Mouse (Mus musculus): ENCODE data around the gene U2af2. TPM values are rescaled to one million over a fixed set of nuclear protein-coding genes. Genes with fewer than 3 reads are reported as not detected.
A peak's percentile ranks its signal among the peaks of the same experiment; 100 is the strongest.

U2af2 gene
- polyA plus RNA-seq, 1 experiment from 2014 or later = 155 TPM

DNA sequence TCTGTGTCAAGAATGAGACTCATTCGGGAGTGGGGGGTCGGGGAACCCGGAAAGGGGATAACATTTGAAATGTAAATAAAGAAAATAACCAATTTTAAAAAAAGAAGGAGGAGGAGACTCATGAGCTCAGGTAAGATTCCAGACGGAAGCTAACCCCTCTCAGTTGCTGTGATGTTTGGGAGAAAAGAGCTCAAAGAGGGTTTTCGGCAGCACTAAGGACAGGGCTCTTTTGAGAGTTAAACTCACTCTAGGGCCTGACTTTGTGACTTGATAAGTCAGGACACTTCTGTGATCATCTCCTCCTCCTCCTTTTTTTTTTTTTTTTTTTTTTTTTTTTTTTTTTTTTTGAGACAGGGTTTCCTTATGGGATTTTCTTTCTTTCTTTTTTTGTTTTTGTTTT is 23.0 kb upstream of the U2af2 start:
- Histone ChIP-seq H3K27me3 (no peaks in the 10 kb centered on the region), H3K4me2 (peak overlapping the region; percentile 60), H3K36me3 (peaks cover 40% of the 10 kb centered on the region), H3K9me3 (peaks cover 14% of the 10 kb centered on the region), H3K27ac (peak overlapping the region; percentile 97), H3K4me3 (peak overlapping the region; percentile 61), H3K4me1 (peaks cover 9% of the 10 kb centered on the region), H3K9ac (peak overlapping the region; percentile 81)
- 37% methylated on average over 5 of the region's 5 CpGs for WGBS
- no peak for ATAC-seq (ENCODE audit: insufficient number of reproducible peaks, insufficient read depth, low FRiP score, low TSS enrichment, low read depth)

GRCm38 (mm10) chr7:5044981-5045380 is 17.0 kb upstream of the U2af2 start:
- Histone ChIP-seq H3K27me3 (no peaks in the 10 kb centered on the region), H3K4me3 (no peak overlapping the region), H3K4me2 (no peak overlapping the region), H3K36me3 (peaks cover 10% of the 10 kb centered on the region), H3K27ac (no peak overlapping the region), H3K4me1 (no peaks in the 10 kb centered on the region), H3K9me3 (no peaks in the 10 kb centered on the region), H3K9ac (no peak overlapping the region)
- WGBS = 76% methylated on average over 2 of the region's 2 CpGs
- ATAC-seq (ENCODE audit: insufficient number of reproducible peaks, insufficient read depth, low FRiP score, low TSS enrichment, low read depth) = no peak

GRCm38 (mm10) chr7:5046112-5046511 is 15.8 kb upstream of the U2af2 start:
- Histone ChIP-seq H3K27me3 (no peaks in the 10 kb centered on the region), H3K9me3 (no peaks in the 10 kb centered on the region), H3K27ac (no peak overlapping the region), H3K36me3 (peaks cover 7% of the 10 kb centered on the region), H3K4me3 (no peak overlapping the region), H3K9ac (no peak overlapping the region), H3K4me1 (peaks cover 8% of the 10 kb centered on the region; the same call in 1 of the 2 replicates), H3K4me2 (no peak overlapping the region)
- WGBS = 71% methylated on average over 2 of the region's 2 CpGs
- ATAC-seq (ENCODE audit: insufficient number of reproducible peaks, insufficient read depth, low FRiP score, low TSS enrichment, low read depth) = no peak

- Histone ChIP-seq H3K9me3 (no peaks in the 10 kb centered on the region), H3K27me3 (peaks cover 6% of the 10 kb centered on the region), H3K27ac (no peak overlapping the region), H3K4me3 (no peak overlapping the region), H3K9ac (no peak overlapping the region), H3K36me3 (no peaks in the 10 kb centered on the region), H3K4me1 (peaks cover 12% of the 10 kb centered on the region), H3K4me2 (no peak overlapping the region)
- 35% methylated on average over 2 of the region's 2 CpGs for WGBS
- ATAC-seq (ENCODE audit: insufficient number of reproducible peaks, insufficient read depth, low FRiP score, low TSS enrichment, low read depth) = no peak
Measured at GRCm38 (mm10) chr7:5047313-5047712, 14.6 kb upstream of the U2af2 start.

DNA sequence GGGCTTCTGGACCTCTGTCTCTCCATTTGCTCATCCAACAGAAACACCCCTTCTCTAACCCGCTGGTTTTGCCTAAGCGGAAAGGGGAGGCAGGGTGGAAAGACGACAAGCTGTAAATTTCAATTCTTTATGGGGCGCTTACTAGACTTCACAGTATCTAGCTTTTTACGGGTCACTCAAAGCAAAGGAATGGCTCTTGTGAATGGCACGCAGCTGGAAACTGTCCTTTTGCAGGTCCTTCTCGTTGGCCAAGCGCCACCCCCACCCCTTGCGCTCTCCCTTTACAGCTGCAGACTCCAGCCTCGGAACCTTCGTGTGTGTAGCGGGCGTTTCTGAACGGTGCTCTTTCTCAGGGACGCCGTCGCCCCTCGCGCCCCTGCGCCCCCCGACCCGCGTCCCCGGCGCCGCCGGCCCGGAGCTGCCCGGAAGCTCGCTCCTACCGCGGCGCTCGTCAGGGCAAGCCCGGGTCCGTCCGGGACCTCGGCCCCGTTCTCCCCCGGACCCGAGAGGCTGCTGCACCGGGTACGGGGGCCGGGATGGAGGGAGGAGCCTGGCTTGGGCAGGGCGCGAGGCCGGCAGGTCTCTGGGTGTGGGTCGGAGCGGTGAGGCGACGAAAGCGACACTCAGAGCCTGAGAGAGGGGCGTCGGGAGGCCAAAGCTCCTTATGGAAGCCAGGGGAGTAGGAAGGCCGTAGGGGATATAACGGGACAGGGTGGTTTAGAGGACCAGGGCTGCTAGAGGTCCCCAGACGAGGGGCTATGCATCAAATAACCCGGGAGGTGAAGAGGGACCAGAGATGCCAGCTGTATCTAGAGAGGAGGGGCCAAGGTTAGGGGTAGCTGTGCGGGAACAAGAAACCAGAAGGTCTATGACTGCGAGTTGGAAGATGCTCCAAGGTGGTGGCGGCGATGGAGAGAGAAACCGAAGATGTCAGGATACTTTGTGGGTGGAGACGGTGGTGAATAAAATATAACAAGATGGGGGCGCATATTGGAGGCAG is 10.4 kb upstream of the U2af2 start, which contains the start of gene Zfp580:
TSS of gene Zfp580 (plus strand) at position 346 of the 1,000 bp plus-strand sequence.
- peaks cover 42% of the 10 kb centered on the region for H3K4me1 ChIP-seq
- peak within 1 kb of the TSS; percentile 87 for H3K4me2 ChIP-seq
- WGBS = under 1% methylated on average over 65 of the region's 65 CpGs
- no peaks in the 10 kb centered on the region for H3K36me3 ChIP-seq
- H3K27ac ChIP-seq = peak within 1 kb of the TSS; percentile 57; the same call in 1 of the 2 replicates
- ATAC-seq (ENCODE audit: insufficient number of reproducible peaks, insufficient read depth, low FRiP score, low TSS enrichment, low read depth) = peak; percentile 62; the same call in 1 of the 2 replicates
- peaks cover 45% of the 10 kb centered on the region for H3K27me3 ChIP-seq
- H3K9ac ChIP-seq = peak within 1 kb of the TSS; percentile 90
- no peaks in the 10 kb centered on the region for H3K9me3 ChIP-seq
- peak within 1 kb of the TSS; percentile 77 for H3K4me3 ChIP-seq

DNA sequence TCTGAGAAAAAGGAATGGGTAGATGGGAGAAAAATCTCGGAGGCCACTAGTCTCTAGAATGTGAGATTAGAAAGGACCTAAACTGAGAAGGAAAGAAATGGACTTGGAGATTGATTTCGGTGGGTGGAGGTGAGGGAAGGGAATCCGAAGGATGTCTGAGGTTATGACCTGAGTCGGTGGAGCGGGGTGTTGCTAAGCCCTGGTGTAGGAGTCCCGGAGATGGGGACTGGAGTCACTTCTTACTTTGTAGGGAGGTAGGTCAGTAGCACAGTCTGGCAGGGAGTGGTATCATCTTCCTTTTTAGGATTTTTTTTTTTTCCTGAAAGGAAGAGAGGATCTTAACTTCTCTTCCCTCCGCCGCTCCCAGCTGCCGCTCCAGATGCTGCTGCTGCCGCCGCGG is 9.5 kb upstream of the U2af2 start:
- no peak overlapping the region for H3K27ac ChIP-seq
- H3K4me2 ChIP-seq = peak overlapping the region; percentile 87
- 2% methylated on average over 12 of the region's 12 CpGs for WGBS
- ATAC-seq (ENCODE audit: insufficient number of reproducible peaks, insufficient read depth, low FRiP score, low TSS enrichment, low read depth) = no peak
- H3K4me3 ChIP-seq = peak overlapping the region; percentile 77
- peak overlapping the region; percentile 90 for H3K9ac ChIP-seq
- no peaks in the 10 kb centered on the region for H3K9me3 ChIP-seq
- peaks cover 46% of the 10 kb centered on the region for H3K27me3 ChIP-seq
- peaks cover 45% of the 10 kb centered on the region for H3K4me1 ChIP-seq
- H3K36me3 ChIP-seq = no peaks in the 10 kb centered on the region

DNA sequence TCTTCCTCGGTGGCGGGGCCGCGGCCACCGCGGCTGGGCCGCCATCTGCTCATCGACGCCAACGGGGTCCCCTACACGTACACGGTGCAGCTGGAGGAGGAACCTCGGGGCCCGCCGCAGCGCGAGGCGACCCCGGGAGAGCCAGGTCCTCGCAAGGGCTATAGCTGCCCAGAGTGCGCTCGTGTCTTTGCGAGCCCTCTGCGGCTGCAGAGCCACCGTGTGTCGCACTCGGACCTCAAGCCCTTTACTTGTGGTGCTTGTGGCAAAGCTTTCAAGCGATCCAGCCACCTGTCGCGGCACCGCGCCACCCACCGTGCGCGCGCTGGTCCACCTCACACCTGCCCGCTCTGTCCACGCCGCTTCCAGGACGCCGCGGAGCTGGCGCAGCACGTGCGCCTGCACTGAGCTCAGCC is 9.0 kb upstream of the U2af2 start:
- 4% methylated on average over 45 of the region's 45 CpGs for WGBS
- Histone ChIP-seq H3K9me3 (no peaks in the 10 kb centered on the region), H3K27ac (no peak overlapping the region), H3K4me1 (peaks cover 50% of the 10 kb centered on the region), H3K36me3 (no peaks in the 10 kb centered on the region), H3K9ac (peak overlapping the region; percentile 90), H3K4me3 (peak overlapping the region; percentile 77), H3K4me2 (peak overlapping the region; percentile 87), H3K27me3 (peaks cover 51% of the 10 kb centered on the region)
- ATAC-seq (ENCODE audit: insufficient number of reproducible peaks, insufficient read depth, low FRiP score, low TSS enrichment, low read depth) = no peak

DNA sequence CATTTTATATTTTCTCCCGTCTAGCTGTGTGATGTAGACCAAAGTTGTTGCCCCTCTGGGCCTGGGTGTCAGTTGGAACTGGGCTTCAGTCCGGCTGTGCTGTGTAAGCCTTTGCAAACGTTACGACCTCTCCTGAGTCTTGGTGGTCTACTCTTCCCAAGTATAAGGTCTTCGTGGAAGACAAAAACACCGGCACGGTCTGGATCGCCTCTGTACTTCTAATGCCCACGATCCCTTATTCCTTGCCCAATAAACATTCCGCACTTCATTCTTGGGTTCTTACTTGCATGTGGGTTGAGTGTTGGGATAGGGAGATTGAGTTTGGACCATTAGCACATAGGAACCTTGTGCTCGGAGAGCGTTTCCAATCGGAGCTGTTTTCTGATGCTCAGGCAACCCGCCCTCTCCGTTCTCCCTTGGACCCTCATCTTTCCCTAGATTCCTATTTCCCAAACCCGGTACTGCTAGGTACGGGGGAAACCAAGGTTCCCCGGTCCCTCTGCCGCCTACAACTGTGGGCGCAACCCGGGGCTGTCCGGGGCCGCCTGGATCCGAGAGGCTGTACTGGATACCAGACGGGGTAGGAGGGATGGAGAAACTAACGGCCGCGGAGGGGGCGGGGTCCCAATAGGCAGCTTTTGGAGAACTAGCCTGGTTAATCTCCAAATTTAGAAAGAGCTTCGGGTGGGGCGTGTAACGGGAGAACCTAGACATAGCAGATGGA is 8.3 kb upstream of the U2af2 start:
- peak overlapping the region; percentile 90 for H3K9ac ChIP-seq
- H3K4me3 ChIP-seq = peak overlapping the region; percentile 77
- H3K4me1 ChIP-seq = peaks cover 54% of the 10 kb centered on the region
- ATAC-seq (ENCODE audit: insufficient number of reproducible peaks, insufficient read depth, low FRiP score, low TSS enrichment, low read depth) = no peak
- H3K9me3 ChIP-seq = no peaks in the 10 kb centered on the region
- H3K27ac ChIP-seq = no peak overlapping the region
- H3K27me3 ChIP-seq = peaks cover 53% of the 10 kb centered on the region
- no peaks in the 10 kb centered on the region for H3K36me3 ChIP-seq
- H3K4me2 ChIP-seq = peak overlapping the region; percentile 87
- 7% methylated on average over 32 of the region's 32 CpGs for WGBS

- Histone ChIP-seq H3K4me1 (peaks cover 60% of the 10 kb centered on the region), H3K27me3 (peaks cover 53% of the 10 kb centered on the region), H3K9ac (peak overlapping the region; percentile 89), H3K36me3 (no peaks in the 10 kb centered on the region), H3K4me2 (peak overlapping the region; percentile 82), H3K27ac (peak overlapping the region; percentile 62), H3K9me3 (no peaks in the 10 kb centered on the region), H3K4me3 (peak overlapping the region; percentile 68)
- no peak for ATAC-seq (ENCODE audit: insufficient number of reproducible peaks, insufficient read depth, low FRiP score, low TSS enrichment, low read depth)
- under 1% methylated on average over 52 of the region's 55 CpGs for WGBS
Measured at GRCm38 (mm10) chr7:5056651-5057263, 5.2 kb upstream of the U2af2 start.

DNA sequence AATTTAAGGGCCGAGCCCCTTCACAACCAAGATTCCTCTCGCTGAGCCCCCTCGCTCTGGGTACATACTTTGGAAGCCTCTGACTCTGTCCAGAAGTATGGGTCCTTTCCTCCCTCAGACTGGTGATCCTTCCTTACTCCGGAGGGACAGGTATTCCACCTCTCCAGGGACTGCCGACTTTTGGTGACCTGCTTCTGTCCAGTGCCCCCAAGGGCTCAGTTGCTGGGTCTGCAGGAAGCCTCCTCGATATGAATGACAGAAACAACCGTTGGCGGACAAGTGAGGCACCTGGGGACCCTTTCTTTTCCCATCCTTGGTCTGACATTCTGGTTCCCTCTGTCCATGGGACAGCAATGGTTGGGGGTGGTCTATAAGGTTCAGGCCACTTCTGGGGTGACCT is 4.6 kb upstream of the U2af2 start:
- Histone ChIP-seq H3K4me2 (peak overlapping the region; percentile 82), H3K4me3 (peak overlapping the region; percentile 68), H3K4me1 (peaks cover 54% of the 10 kb centered on the region), H3K9ac (peak overlapping the region; percentile 89), H3K27me3 (peaks cover 46% of the 10 kb centered on the region), H3K9me3 (no peaks in the 10 kb centered on the region), H3K36me3 (no peaks in the 10 kb centered on the region), H3K27ac (no peak overlapping the region)
- 36% methylated on average over 8 of the region's 8 CpGs for WGBS
- no peak for ATAC-seq (ENCODE audit: insufficient number of reproducible peaks, insufficient read depth, low FRiP score, low TSS enrichment, low read depth)

GRCm38 (mm10) chr7:5057804-5058203 is 4.1 kb upstream of the U2af2 start:
- no peak overlapping the region for H3K27ac ChIP-seq
- peaks cover 42% of the 10 kb centered on the region for H3K27me3 ChIP-seq
- peak overlapping the region; percentile 82 for H3K4me2 ChIP-seq
- no peaks in the 10 kb centered on the region for H3K36me3 ChIP-seq
- peak overlapping the region; percentile 89 for H3K9ac ChIP-seq
- no peak for ATAC-seq (ENCODE audit: insufficient number of reproducible peaks, insufficient read depth, low FRiP score, low TSS enrichment, low read depth)
- H3K9me3 ChIP-seq = no peaks in the 10 kb centered on the region
- H3K4me1 ChIP-seq = peaks cover 50% of the 10 kb centered on the region
- 40% methylated on average over 11 of the region's 11 CpGs for WGBS
- H3K4me3 ChIP-seq = peak overlapping the region; percentile 68

Measured in embryonic facial prominence, embryonic 13.5 days (tissue).